Mouse (Mus musculus) left cerebral cortex, adult 9 months (tissue): ENCODE results near the gene Cib4.
A peak's percentile ranks its signal among the peaks of the same experiment; 100 is the strongest.

Experiments
- DNase-seq, 2 experiments: peaks; one replicate each; pipeline ENCODE4 v3.0.0; 2022; ENCODE audit warnings: low spot score in 2 of 2

Cib4 gene

GRCm38 (mm10) chr5:30545698-30546097 is at the start of gene Cib4:
Gene Cib4, minus strand, starts transcription at chr5:30545836.
- DNase-seq, result no peak

- no peak for DNase-seq
Observed at GRCm38 (mm10) chr5:30594953-30595560, 49.4 kb upstream of the Cib4 start.

- DNase-seq, result no peak
Observed at GRCm38 (mm10) chr5:30593811-30594504, 48.3 kb upstream of the Cib4 start.

DNA sequence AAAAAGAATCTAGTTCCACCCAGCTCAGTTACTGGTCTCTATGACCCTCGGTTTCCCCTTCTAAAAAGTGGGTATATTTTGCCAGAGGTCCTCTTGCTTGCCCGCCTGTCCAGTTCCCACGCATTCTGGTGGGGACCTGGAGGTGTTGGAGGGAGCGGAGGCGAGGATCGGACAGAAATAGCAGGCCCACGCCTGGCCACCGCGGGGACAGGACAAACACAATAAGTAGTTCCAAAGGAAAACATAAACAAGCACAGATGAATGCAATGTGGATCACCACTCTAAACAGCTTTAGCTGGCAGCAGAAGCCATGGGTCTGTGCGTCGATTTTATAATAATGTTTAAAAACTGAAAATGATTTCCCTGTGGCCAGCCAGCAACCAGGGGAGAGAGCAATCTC is 47.7 kb upstream of the Cib4 start:
- no peak for DNase-seq

- no peak for DNase-seq
Observed at GRCm38 (mm10) chr5:30592279-30592980, 46.8 kb upstream of the Cib4 start.

GRCm38 (mm10) chr5:30591786-30592185 is 46.1 kb upstream of the Cib4 start:
- DNase-seq, result no peak

- no peak for DNase-seq
Observed at GRCm38 (mm10) chr5:30591205-30591731, 45.6 kb upstream of the Cib4 start.

DNA sequence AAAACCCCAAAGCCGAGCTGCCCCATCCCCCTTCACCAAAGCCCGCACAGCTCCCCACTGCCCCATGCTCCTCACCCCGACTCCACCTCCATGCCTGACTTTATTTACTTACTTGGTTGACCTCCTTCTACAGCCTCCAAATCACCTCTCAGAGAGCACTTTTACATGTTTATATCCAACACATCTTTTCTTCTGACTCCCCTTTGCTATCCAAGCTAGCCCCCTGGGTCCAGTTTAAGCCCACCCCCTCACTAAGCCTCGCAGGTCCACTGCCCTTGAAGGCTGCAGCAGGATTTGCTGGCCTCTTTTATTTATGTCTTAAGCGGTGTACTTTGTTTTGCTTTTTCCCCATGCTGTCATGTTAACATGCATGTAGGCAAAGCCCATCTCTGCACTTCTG is 44.6 kb upstream of the Cib4 start:
- DNase-seq, result no peak

GRCm38 (mm10) chr5:30589546-30589945 is 43.9 kb upstream of the Cib4 start:
- no peak for DNase-seq

GRCm38 (mm10) chr5:30589069-30589468 is 43.4 kb upstream of the Cib4 start:
- DNase-seq, result no peak

DNA sequence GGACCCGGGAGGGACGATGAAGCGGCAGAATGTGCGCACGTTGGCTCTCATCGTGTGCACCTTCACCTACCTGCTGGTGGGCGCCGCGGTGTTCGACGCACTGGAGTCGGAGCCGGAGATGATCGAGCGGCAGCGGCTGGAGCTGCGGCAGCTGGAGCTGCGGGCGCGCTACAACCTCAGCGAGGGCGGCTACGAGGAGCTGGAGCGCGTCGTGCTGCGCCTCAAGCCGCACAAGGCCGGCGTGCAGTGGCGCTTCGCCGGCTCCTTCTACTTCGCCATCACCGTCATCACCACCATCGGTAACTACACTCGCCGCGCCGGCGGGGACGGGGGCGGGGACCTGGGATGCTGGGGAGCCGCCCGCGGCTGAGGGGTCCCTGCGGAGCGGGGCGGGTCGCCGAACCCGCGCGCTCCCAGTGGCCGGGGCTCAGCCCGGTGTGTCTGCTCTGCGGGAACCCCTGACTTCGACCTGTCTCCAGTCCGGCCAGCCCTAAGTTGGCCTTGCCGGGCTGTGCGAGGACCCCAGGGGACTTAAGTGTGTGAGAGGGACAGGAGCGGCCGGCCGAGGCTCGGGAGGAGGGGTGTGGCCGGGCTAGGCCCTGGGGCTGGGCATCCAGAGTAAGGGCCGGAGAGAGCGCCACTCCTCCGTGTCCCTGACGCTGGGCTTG is 42.8 kb upstream of the Cib4 start:
- peak in 1 of 2 experiments; percentile 43 for DNase-seq

DNA sequence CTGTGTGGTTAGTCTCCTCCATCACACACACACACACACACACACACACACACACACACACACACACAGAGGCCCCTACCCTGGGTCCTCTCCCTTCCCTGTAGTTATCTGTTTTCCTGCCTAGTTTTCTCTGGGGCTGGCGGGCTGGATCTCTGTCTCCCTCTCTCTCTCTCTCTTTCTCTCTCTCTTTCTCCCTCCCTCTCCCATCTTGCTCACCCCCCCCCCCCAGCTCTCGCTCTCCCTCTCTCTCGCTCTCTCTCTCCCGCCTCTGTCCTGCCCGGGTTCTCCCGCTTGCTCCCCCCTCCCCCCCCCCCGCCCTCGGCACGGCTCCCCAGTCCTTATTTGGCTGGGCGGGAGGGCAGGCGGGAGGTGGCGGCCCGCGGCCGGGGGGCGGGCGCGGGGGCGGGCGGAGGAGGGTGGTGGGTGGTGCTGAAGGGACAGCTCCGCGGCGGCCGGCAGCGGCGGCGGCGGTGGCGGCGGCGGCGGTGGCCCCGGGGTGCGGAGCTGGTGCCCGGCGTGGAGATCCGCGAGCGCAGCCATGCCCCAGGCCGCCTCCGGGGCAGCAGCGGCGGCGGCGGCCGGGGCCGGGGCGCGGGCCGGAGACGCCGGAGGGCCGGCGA is 42.2 kb upstream of the Cib4 start, which contains the start of gene Kcnk3:
Gene Kcnk3, plus strand, starts transcription at position 490 of the 620 bp plus-strand sequence.
- DNase-seq, result no peak

- DNase-seq, result no peak
Observed at GRCm38 (mm10) chr5:30587101-30587500, 41.5 kb upstream of the Cib4 start.

- no peak for DNase-seq
Observed at GRCm38 (mm10) chr5:30586616-30587015, 41.0 kb upstream of the Cib4 start.

DNA sequence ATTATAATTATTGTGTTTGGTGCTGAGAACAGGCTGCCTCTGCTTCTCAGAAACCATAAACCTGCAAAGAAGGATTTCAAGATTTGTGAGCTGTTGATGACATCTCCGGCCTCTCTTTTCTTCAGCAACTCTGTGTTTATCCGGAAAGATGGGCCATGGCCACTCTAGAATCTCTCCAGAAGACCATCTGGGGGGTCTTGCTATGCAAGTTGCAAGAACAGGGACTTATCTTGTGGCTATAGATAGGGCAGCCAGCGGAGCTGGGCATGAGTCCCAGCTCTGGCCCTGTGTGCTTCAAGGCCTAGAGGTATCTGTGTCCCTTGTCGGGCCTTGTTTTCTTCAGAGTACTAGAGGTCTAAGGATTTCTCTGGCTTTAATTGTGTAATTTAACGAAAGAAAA is 36.4 kb upstream of the Cib4 start:
- DNase-seq, result no peak

DNA sequence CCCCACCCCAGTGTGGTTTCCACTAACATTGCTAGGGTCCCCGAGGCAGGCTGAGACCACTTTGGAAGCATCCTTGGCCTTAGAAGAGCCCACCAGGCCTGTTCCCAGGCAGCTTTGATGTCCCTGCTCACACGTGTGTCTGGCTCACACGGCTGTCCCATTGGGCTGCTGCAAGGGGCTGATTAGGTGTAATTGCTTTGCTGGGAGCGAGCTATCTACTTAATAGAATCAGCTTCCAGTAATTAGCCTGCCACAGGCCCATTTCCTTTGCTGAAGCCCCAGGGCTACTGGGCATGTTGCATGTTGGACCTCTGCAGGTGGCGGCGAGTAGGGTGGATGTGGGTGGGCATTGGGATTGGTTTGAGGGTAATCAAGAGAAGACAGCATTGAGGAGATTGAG is 35.1 kb upstream of the Cib4 start:
- DNase-seq, result no peak

DNA sequence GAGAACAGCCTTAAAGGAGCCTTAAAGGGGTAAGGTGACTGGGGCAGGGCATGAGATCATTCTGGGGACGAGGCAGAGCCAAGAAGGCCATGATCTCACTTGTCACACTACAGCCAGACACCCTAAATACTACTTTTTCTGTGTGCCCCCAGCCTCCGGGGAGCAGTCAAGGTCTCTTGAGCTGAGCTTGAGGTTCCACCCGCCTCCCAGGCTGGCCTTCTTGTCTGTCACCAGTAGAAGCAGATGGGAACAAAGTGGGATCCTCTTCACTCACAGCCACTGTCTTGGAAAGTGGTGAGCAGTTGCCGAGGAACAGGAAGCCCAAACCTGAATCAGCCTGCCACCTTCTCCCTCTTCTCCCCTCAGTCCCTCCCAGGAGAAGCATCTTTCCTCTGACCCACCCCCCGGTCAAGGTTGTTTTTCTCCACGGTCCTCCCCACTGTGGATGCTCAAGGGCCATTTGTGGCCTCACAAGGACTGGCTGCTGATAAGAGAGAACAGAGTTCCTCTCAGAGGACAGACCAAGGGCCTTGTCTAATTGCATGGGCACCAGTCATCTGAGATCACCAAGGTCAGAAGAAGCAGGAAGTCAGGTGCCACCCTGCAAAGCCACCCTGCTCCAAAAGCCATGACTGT is 32.9 kb upstream of the Cib4 start:
- DNase-seq, result no peak

DNA sequence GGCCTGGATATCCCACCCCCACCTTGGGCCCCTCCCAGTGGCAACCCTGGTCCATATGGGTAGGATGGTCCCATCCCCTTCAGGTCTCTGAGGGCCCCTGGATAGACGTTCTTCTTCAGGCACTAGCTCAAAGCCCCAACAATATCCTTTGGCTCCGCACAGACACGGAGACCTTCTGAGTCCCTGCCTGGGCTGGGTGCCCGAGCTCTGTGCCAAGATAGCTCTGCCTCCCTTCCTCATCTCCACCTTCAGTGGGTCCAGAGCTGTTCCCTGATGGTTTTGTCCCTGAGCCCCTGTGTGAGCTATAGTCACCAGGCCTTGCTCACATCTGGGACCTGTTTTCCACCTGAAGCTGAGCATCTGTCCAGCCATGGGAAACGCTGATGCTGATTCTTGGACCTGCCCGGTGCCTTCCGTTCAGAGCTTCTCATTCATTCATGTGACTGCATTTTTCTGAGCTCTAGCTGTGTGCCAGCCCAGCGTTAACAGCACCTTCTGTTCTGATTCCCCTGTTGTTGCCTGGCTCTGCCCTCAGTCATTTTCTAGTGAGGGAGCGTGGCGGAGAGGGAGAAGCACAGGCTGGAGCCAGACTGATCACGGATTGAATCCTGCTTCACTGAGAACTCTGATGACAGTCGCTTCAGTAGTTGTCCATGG is 32.1 kb upstream of the Cib4 start:
- peak in 1 of 2 experiments; percentile 47 for DNase-seq

DNA sequence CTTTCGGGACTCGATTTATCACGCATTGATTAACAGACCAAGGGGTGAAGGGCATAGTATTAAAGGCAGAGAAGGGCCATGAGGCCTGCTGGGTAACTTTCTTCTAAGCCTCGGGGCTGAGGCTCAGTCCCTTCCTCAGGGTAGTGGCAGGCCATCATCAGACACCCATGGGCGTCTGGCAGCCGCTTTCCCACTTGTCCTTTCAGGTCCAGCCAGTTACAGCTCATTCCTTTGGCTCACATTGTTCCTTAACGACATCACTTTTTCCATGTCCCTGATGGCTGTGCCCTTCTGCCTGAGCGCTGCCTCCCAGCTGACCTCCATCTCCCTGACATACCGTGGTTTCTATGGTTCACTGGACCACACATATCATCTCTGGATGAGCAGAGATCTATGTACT is 31.6 kb upstream of the Cib4 start:
- DNase-seq, result no peak

GRCm38 (mm10) chr5:30576233-30576632 is 30.6 kb upstream of the Cib4 start:
- DNase-seq, result no peak

DNA sequence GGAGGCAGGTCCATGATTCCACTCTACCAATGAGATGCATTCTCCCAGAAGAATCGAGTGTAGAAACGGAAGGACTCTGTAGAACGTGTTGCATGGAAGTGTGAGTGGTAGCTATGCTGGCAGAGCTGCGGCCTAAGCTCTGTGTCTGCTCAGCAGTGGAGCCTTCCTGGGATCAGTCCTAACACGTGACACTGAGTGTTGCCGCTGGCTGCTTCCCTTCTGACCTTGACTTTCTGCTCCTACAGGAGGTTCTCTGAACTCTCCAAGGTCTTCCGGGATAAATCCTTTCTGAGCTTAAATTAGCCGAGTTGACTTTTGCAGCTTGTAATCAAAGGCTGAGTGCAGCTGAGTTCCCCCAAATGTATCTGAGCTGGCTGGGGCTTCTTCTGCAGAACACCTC is 28.7 kb upstream of the Cib4 start:
- DNase-seq, result no peak
